ENCODE assay signal across 10 mouse cellular contexts in genomic region chr17:46283140-46283539, GRCm38 (mm10). TPM values are rescaled to one million over a fixed set of nuclear protein-coding genes. Genes with fewer than 3 reads are reported as not detected.
DNase-seq lines count a peak whose midpoint lies in the region; ATAC-seq and TF ChIP-seq lines count a peak whose summit lies in the region.
"Had no signal": no experiment of that assay in that cellular context is flagged by ENCODE, and none has a peak within 500 bp of the region (broad histone marks: within the 10 kb centered on the region; RNA-seq: fewer than 3 reads in every experiment).

No protein-coding gene starts in this region.

- 22% methylated on average over 9 of the region's 9 CpGs for WGBS in heart, embryonic 16.5 days
- WGBS in hindbrain, embryonic 12.5 days = 29% methylated on average over 9 of the region's 9 CpGs
- 24% methylated on average over 9 of the region's 9 CpGs for WGBS in liver, postnatal 0 days (ENCODE audit: insufficient replicate concordance)

- intact Hi-C loops in left cerebral cortex, postnatal 36 days (cut with DNase I) = no loop called here

- peaks cover 16% of the 10 kb centered on the region for H3K4me1 ChIP-seq in heart, embryonic 16.5 days (ENCODE audit: control insufficient read depth, insufficient read depth, low read length)
- peaks cover 24% of the 10 kb centered on the region for H3K4me1 ChIP-seq in hindbrain, embryonic 12.5 days
- peaks cover 16% of the 10 kb centered on the region for H3K4me1 ChIP-seq in liver, postnatal 0 days (ENCODE audit: insufficient read depth)

- DNase-seq in heart, adult 9 months (ENCODE audit: low spot score in 2 of 2) = no peak
- peak; percentile 27 for DNase-seq in MEL-GATA-1-ER (ENCODE audit: extremely low read depth, low read depth)
- no peak for DNase-seq in liver, postnatal 0 days
- no peak for DNase-seq in left cerebral cortex, postnatal 36 days (ENCODE audit: low spot score in 2 of 2)
- DNase-seq in testis, postnatal 10 days (ENCODE audit: low spot score) = no peak
- DNase-seq in layer of hippocampus, postnatal 10 days (ENCODE audit: low spot score in 2 of 2) = no peak

- ATAC-seq in heart, embryonic 16.5 days (replicated peaks; ENCODE audit: extremely low read depth, insufficient read depth, low FRiP score) = no peak
- ATAC-seq in hindbrain, embryonic 12.5 days (ENCODE audit: low FRiP score) = no peak; the same call in 1 of the 2 replicates
- no peak; the same call in 1 of the 2 replicates for ATAC-seq in liver, postnatal 0 days

- no peak for TF ChIP-seq CTCF in liver, postnatal 0 days (IDR thresholded peaks at IDR 0.05; ENCODE audit: low read depth)

- TF ChIP-seq EP300 in liver, postnatal 0 days (IDR thresholded peaks at IDR 0.05; ENCODE audit: low read depth) = no peak

- no peaks in the 10 kb centered on the region for H3K9me3 ChIP-seq in heart, embryonic 16.5 days (replicated peaks; ENCODE audit: control insufficient read depth, low read length)
- no peaks in the 10 kb centered on the region for H3K9me3 ChIP-seq in hindbrain, embryonic 12.5 days (replicated peaks)
- no peaks in the 10 kb centered on the region for H3K9me3 ChIP-seq in liver, postnatal 0 days (ENCODE audit: low read length)

- H3K4me3 ChIP-seq in heart, embryonic 16.5 days (ENCODE audit: low read length) = peak overlapping the region; percentile 79
- peak overlapping the region; percentile 65 for H3K4me3 ChIP-seq in hindbrain, embryonic 12.5 days
- peak overlapping the region; percentile 77 for H3K4me3 ChIP-seq in liver, postnatal 0 days (ENCODE audit: low read depth, low read length)

- H3K27ac ChIP-seq in heart, embryonic 16.5 days (ENCODE audit: low read length) = no peak overlapping the region; the same call in none of the 2 replicates
- H3K27ac ChIP-seq in hindbrain, embryonic 12.5 days = 0 out of 2 replicates have a peak overlapping the region, but pooled peaks have one; percentile 58
- H3K27ac ChIP-seq in liver, postnatal 0 days (ENCODE audit: low read depth) = no peak overlapping the region

- peaks cover 9% of the 10 kb centered on the region; the same call in 1 of the 2 replicates for H3K36me3 ChIP-seq in heart, embryonic 16.5 days (ENCODE audit: control insufficient read depth, insufficient read depth)
- peaks cover 17% of the 10 kb centered on the region; the same call in 1 of the 2 replicates for H3K36me3 ChIP-seq in hindbrain, embryonic 12.5 days
- H3K36me3 ChIP-seq in liver, postnatal 0 days (replicated peaks; ENCODE audit: insufficient read depth, low read length) = peaks cover 18% of the 10 kb centered on the region

- H3K27me3 ChIP-seq in heart, embryonic 16.5 days (ENCODE audit: control insufficient read depth, insufficient read depth, low read length) = no peaks in the 10 kb centered on the region
- H3K27me3 ChIP-seq in hindbrain, embryonic 12.5 days = no peaks in the 10 kb centered on the region
- H3K27me3 ChIP-seq in liver, postnatal 0 days (ENCODE audit: insufficient read depth, low read length) = no peaks in the 10 kb centered on the region
- H3K27me3 ChIP-seq: Patski had no signal

- H3K4me2 ChIP-seq in heart, embryonic 16.5 days (ENCODE audit: low read depth, low read length) = peak overlapping the region; percentile 95
- peak overlapping the region; percentile 94 for H3K4me2 ChIP-seq in hindbrain, embryonic 12.5 days (replicated peaks)
- peak overlapping the region; percentile 89 for H3K4me2 ChIP-seq in liver, postnatal 0 days (ENCODE audit: low read depth, low read length)

- H3K9ac ChIP-seq in heart, embryonic 16.5 days (ENCODE audit: low read length) = peak overlapping the region; percentile 87
- H3K9ac ChIP-seq in hindbrain, embryonic 12.5 days = no peak overlapping the region
- peak overlapping the region; percentile 83; the same call in 1 of the 2 replicates for H3K9ac ChIP-seq in liver, postnatal 0 days (replicated peaks)

RNA-seq across cellular contexts. Expression of gene Tjap1, which starts 0.3 kb away (rescaled TPM):
- polyA plus RNA-seq in heart, embryonic 16.5 days (2015; fragmentation: Nextera tagmentation; extraction: Ambion mirVana) = 42.5 and 45.3 TPM in 2 replicates
- polyA plus RNA-seq in hindbrain, embryonic 12.5 days (2016; fragmentation: Nextera tagmentation; extraction: Ambion mirVana) = 50.0 and 54.1 TPM in 2 replicates
- 5.6 and 6.2 TPM in 2 replicates for polyA plus RNA-seq in liver, postnatal 0 days (2015; fragmentation: Nextera tagmentation; extraction: Ambion mirVana)
- total RNA-seq in left cerebral cortex, postnatal 36 days (2021) = 10 to 100 TPM; 35.9 to 48.4 TPM
- 10 to 100 TPM; 39.0 to 41.0 TPM for total RNA-seq in layer of hippocampus, postnatal 10 days (2021)

RNA-seq across cellular contexts. Expression of gene Dlk2, which starts 14.1 kb away (rescaled TPM):
- 1.3 and 1.4 TPM in 2 replicates for polyA plus RNA-seq in heart, embryonic 16.5 days (2015; fragmentation: Nextera tagmentation; extraction: Ambion mirVana)
- polyA plus RNA-seq in hindbrain, embryonic 12.5 days (2016; fragmentation: Nextera tagmentation; extraction: Ambion mirVana) = 2.9 and 3.1 TPM in 2 replicates
- not detected in 2 replicates for polyA plus RNA-seq in liver, postnatal 0 days (2015; fragmentation: Nextera tagmentation; extraction: Ambion mirVana)
- 10 to 100 TPM; 50.7 to 71.8 TPM for total RNA-seq in left cerebral cortex, postnatal 36 days (2021)
- total RNA-seq in layer of hippocampus, postnatal 10 days (2021) = 10 to 100 TPM; 44.4 to 52.4 TPM
- total RNA-seq: hematopoietic stem cell, adult 5-6 weeks had no signal

RNA-seq across cellular contexts. Expression of gene Lrrc73, which starts 29.8 kb away (rescaled TPM):
- polyA plus RNA-seq in heart, embryonic 16.5 days (2015; fragmentation: Nextera tagmentation; extraction: Ambion mirVana) = 0.64 and 0.68 TPM in 2 replicates
- polyA plus RNA-seq in hindbrain, embryonic 12.5 days (2016; fragmentation: Nextera tagmentation; extraction: Ambion mirVana) = 3.9 and 4.1 TPM in 2 replicates
- polyA plus RNA-seq in liver, postnatal 0 days (2015; fragmentation: Nextera tagmentation; extraction: Ambion mirVana) = 0.12 TPM in 1 of 2 replicates, not detected in the other
- total RNA-seq in left cerebral cortex, postnatal 36 days (2021) = 10 to 100 TPM; 63.1 to 73.6 TPM
- total RNA-seq in layer of hippocampus, postnatal 10 days (2021) = 10 to 100 TPM; 88.1 to 93.6 TPM
- total RNA-seq: hematopoietic stem cell, adult 5-6 weeks had no signal

RNA-seq across cellular contexts. Expression of gene Yipf3, which starts 35.3 kb away (rescaled TPM):
- 78.4 and 89.3 TPM in 2 replicates for polyA plus RNA-seq in heart, embryonic 16.5 days (2015; fragmentation: Nextera tagmentation; extraction: Ambion mirVana)
- 77.2 and 83.8 TPM in 2 replicates for polyA plus RNA-seq in hindbrain, embryonic 12.5 days (2016; fragmentation: Nextera tagmentation; extraction: Ambion mirVana)
- polyA plus RNA-seq in liver, postnatal 0 days (2015; fragmentation: Nextera tagmentation; extraction: Ambion mirVana) = 62.6 and 68.7 TPM in 2 replicates
- 10 to 100 TPM; 84.6 to 85.6 TPM for total RNA-seq in left cerebral cortex, postnatal 36 days (2021)
- 10 to 100 TPM; 68.7 to 70.3 TPM for total RNA-seq in layer of hippocampus, postnatal 10 days (2021)

RNA-seq across cellular contexts. Expression of gene Polr1c, which starts 35.3 kb away (rescaled TPM):
- 46.3 and 47.8 TPM in 2 replicates for polyA plus RNA-seq in heart, embryonic 16.5 days (2015; fragmentation: Nextera tagmentation; extraction: Ambion mirVana)
- 76.1 and 91.8 TPM in 2 replicates for polyA plus RNA-seq in hindbrain, embryonic 12.5 days (2016; fragmentation: Nextera tagmentation; extraction: Ambion mirVana)
- 23.9 and 24.8 TPM in 2 replicates for polyA plus RNA-seq in liver, postnatal 0 days (2015; fragmentation: Nextera tagmentation; extraction: Ambion mirVana)
- 10 to 100 TPM; 36.3 to 38.8 TPM for total RNA-seq in left cerebral cortex, postnatal 36 days (2021)
- 10 to 100 TPM; 37.2 to 40.1 TPM for total RNA-seq in layer of hippocampus, postnatal 10 days (2021)
